Mouse (Mus musculus) E14TG2a.4 (cell line): ENCODE measurements around the gene Pex3.

ENCODE experiments used
- H3K27me3 ChIP-seq: 2 replicates; pipeline ENCODE4 v1.6.1; 2014; ENCODE audit warnings: low read length, control low read depth; ENCODE audit not compliant: insufficient read depth
- H3K36me3 ChIP-seq: 2 replicates; pipeline ENCODE4 v1.6.1; 2014; ENCODE audit warnings: low read length, control low read depth; ENCODE audit not compliant: insufficient read depth
- H3K4me1 ChIP-seq: replicated peaks from 2 replicates; pipeline ENCODE4 v1.6.1; 2014; ENCODE audit warnings: low read depth, low read length, control low read depth
- H3K4me3 ChIP-seq: replicated peaks from 2 replicates; pipeline ENCODE4 v1.5.1; 2014; ENCODE audit warnings: mild to moderate bottlenecking, low read length
- H3K9me3 ChIP-seq: 2 replicates; pipeline ENCODE4 v1.6.1; 2014; ENCODE audit warnings: low read length, control low read depth
- CTCF ChIP-seq: conservative IDR thresholded peaks from 2 replicates; pipeline ENCODE4 v1.5.1; 2014; ENCODE audit warnings: low read length
- NANOG ChIP-seq: IDR thresholded peaks from 2 replicates; pipeline ENCODE4 v1.6.1; 2014; ENCODE audit warnings: borderline replicate concordance, low read length, mixed read lengths
- POU5F1 ChIP-seq: IDR thresholded peaks from 2 replicates; pipeline ENCODE4 v1.6.1; 2014; ENCODE audit warnings: low read length, borderline replicate concordance

The Pex3 gene

GRCm38 (mm10) chr10:13572410-13572809 lies 19.5 kb upstream of the Pex3 start:
- Histone ChIP-seq H3K4me1 (no peaks in the 10 kb centered on the region), H3K9me3 (no peaks in the 10 kb centered on the region), H3K27me3 (no peaks in the 10 kb centered on the region), H3K36me3 (no peaks in the 10 kb centered on the region), H3K4me3 (no peak overlapping the region)
- TF ChIP-seq NANOG (no peak), POU5F1 (no peak), CTCF (no peak)

- TF ChIP-seq NANOG (no peak), POU5F1 (no peak), CTCF (no peak)
- H3K4me3 ChIP-seq: no peak overlapping the region
- no peaks in the 10 kb centered on the region for H3K9me3 ChIP-seq
- no peaks in the 10 kb centered on the region for H3K36me3 ChIP-seq
- no peaks in the 10 kb centered on the region for H3K27me3 ChIP-seq
- H3K4me1 ChIP-seq: no peaks in the 10 kb centered on the region
Observed at GRCm38 (mm10) chr10:13572003-13572402, 19.1 kb upstream of the Pex3 start.

GRCm38 (mm10) chr10:13570697-13571538 lies 18.0 kb upstream of the Pex3 start:
- H3K9me3 ChIP-seq: no peaks in the 10 kb centered on the region
- no peak for TF ChIP-seq NANOG
- no peak for TF ChIP-seq POU5F1
- no peak for TF ChIP-seq CTCF
- H3K4me3 ChIP-seq: no peak overlapping the region
- no peaks in the 10 kb centered on the region for H3K27me3 ChIP-seq
- H3K4me1 ChIP-seq: peaks cover 5% of the 10 kb centered on the region
- no peaks in the 10 kb centered on the region for H3K36me3 ChIP-seq

DNA sequence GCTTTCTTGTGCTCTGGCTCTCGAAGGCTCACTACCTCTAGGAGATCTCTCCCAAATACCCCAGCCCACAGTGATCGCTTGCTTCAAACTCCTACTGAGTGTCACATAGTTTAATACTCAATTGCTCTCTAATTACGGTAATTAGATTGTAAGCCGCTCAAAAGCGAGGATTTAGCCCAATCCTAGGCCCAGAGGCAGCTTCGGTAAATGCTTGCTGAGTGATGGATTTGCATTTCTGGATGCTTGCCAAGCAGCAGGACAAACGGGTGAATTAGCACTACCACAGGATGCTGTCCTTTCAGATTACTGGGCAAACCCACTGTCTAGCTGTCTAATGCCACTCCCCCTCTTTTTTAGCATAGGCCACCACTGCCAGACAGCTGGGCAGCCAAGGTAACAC lies 16.9 kb upstream of the Pex3 start:
- Histone ChIP-seq H3K9me3 (peaks cover 4% of the 10 kb centered on the region; the same call in 1 of the 2 replicates), H3K27me3 (no peaks in the 10 kb centered on the region), H3K4me3 (no peak overlapping the region), H3K36me3 (no peaks in the 10 kb centered on the region), H3K4me1 (peaks cover 5% of the 10 kb centered on the region)
- TF ChIP-seq POU5F1: no peak
- TF ChIP-seq NANOG: no peak
- TF ChIP-seq CTCF: no peak

- TF ChIP-seq NANOG (no peak), CTCF (no peak), POU5F1 (no peak)
- peaks cover 5% of the 10 kb centered on the region for H3K4me1 ChIP-seq
- H3K36me3 ChIP-seq: peaks cover 20% of the 10 kb centered on the region
- H3K27me3 ChIP-seq: no peaks in the 10 kb centered on the region
- H3K9me3 ChIP-seq: peaks cover 37% of the 10 kb centered on the region
- no peak overlapping the region for H3K4me3 ChIP-seq
Observed at GRCm38 (mm10) chr10:13566393-13566792, 13.5 kb upstream of the Pex3 start.

- Histone ChIP-seq H3K27me3 (no peaks in the 10 kb centered on the region), H3K9me3 (peaks cover 50% of the 10 kb centered on the region), H3K36me3 (peaks cover 34% of the 10 kb centered on the region), H3K4me1 (peaks cover 5% of the 10 kb centered on the region), H3K4me3 (no peak overlapping the region)
- TF ChIP-seq POU5F1: no peak
- TF ChIP-seq CTCF: no peak
- no peak for TF ChIP-seq NANOG
Observed at GRCm38 (mm10) chr10:13565080-13565448, 12.1 kb upstream of the Pex3 start.

DNA sequence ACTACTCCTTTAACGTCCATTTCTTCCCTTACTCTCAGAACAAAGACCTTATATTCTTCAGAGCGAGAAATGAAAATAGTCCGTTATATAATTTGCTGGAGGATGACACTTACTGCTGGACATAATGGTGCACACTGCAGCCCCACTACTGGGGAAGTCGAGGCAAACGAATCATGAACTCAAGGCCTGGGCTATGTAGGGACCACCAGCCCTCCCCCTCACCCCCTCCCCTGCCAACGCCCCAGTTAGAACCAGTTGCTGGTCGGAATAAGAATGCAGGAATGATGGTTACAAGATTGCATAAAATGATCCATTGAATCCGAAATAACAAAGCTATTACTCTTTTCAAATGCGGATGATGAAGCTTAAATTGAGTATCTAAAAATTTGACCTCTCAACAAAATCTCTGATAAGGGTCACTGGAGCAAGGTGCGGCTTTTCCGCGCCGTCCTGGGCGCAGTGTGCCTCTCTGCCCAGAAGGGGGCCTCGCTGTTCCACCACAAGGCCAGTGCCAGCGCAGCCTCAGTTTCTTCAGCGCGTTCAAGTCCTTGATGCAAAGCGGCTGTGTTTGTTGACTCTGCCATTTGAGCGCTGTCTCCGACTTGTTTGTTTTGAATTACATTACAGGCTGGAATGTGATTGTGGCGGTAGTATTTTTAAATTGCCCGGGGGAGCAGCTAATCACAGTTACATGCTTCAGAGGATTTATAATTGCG lies 11.6 kb upstream of the Pex3 start:
- Histone ChIP-seq H3K36me3 (peaks cover 38% of the 10 kb centered on the region), H3K27me3 (no peaks in the 10 kb centered on the region), H3K4me3 (no peak overlapping the region), H3K9me3 (peaks cover 51% of the 10 kb centered on the region), H3K4me1 (peaks cover 5% of the 10 kb centered on the region)
- TF ChIP-seq CTCF: peak; percentile 60
- no peak for TF ChIP-seq NANOG
- no peak for TF ChIP-seq POU5F1

DNA sequence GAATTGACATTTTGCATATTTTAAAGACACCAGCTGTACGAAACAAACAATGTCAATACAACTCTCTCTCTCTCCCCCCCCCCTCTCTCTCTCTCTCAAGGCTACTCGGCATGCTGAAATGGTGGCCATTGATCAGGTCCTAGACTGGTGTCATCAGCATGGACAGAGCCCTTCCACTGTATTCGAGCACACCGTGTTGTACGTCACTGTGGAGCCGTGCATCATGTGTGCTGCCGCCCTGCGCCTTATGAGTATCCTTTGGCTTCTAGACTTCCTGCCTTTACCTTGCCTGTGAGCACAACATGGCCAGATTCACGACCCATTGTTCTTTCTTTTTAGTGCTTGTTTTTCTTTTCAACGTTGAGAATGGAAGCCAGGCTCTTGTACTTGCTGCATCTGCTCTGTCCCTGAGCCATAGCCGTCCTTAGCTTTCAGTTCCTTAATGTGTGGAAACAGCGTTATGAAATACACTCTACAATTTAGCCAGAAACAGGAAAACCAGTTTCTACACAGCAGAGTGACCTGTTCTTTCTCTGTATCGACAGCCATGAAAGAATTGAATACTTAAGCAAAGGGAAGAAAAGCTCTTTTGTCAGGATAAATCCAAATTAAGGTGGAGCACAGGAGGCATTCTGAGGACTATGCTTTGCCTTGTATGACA lies 7.2 kb upstream of the Pex3 start:
- Histone ChIP-seq H3K36me3 (peaks cover 66% of the 10 kb centered on the region), H3K9me3 (peaks cover 51% of the 10 kb centered on the region), H3K4me3 (no peak overlapping the region), H3K27me3 (no peaks in the 10 kb centered on the region), H3K4me1 (no peaks in the 10 kb centered on the region)
- TF ChIP-seq CTCF: no peak
- no peak for TF ChIP-seq NANOG
- TF ChIP-seq POU5F1: no peak

- TF ChIP-seq CTCF: no peak
- no peak for TF ChIP-seq NANOG
- TF ChIP-seq POU5F1: no peak
- peaks cover 16% of the 10 kb centered on the region for H3K4me1 ChIP-seq
- H3K27me3 ChIP-seq: no peaks in the 10 kb centered on the region
- H3K36me3 ChIP-seq: peaks cover 34% of the 10 kb centered on the region
- H3K4me3 ChIP-seq: no peak overlapping the region
- no peaks in the 10 kb centered on the region for H3K9me3 ChIP-seq
Observed at GRCm38 (mm10) chr10:13554316-13554715, 1.4 kb upstream of the Pex3 start.
